Mouse (Mus musculus): ENCODE data around the gene Tet3. TPM values are rescaled to one million over a fixed set of nuclear protein-coding genes. Genes with fewer than 3 reads are reported as not detected.

The Tet3 gene
- polyA plus RNA-seq, 1 experiment, result 46.8 TPM

- TF ChIP-seq CTCF (IDR thresholded peaks at IDR 0.05; ENCODE audit: low read depth, low read length) (no peak), POLR2A (IDR thresholded peaks at IDR 0.05; ENCODE audit: borderline replicate concordance, low read depth, low read length) (no peak)
- H3K4me3 ChIP-seq (ENCODE audit: insufficient read depth, low read length), result no peak overlapping the region
- H3K27ac ChIP-seq (ENCODE audit: insufficient read depth, low read depth, low read length), result peak overlapping the region; percentile 58
- H3K4me1 ChIP-seq (ENCODE audit: control insufficient read depth, insufficient read depth, low read length), result peaks cover 64% of the 10 kb centered on the region
Observed at GRCm38 (mm10) chr6:83417531-83417930, 41.4 kb downstream of the Tet3 start.

- H3K4me3 ChIP-seq (ENCODE audit: insufficient read depth, low read length), result no peak overlapping the region
- peaks cover 67% of the 10 kb centered on the region for H3K4me1 ChIP-seq (ENCODE audit: control insufficient read depth, insufficient read depth, low read length)
- no peak for TF ChIP-seq POLR2A (IDR thresholded peaks at IDR 0.05; ENCODE audit: borderline replicate concordance, low read depth, low read length)
- TF ChIP-seq CTCF (IDR thresholded peaks at IDR 0.05; ENCODE audit: low read depth, low read length), result no peak
- peak overlapping the region; percentile 58 for H3K27ac ChIP-seq (ENCODE audit: insufficient read depth, low read depth, low read length)
Observed at GRCm38 (mm10) chr6:83417104-83417502, 41.8 kb downstream of the Tet3 start.

- TF ChIP-seq CTCF (IDR thresholded peaks at IDR 0.05; ENCODE audit: low read depth, low read length), result no peak
- no peak for TF ChIP-seq POLR2A (IDR thresholded peaks at IDR 0.05; ENCODE audit: borderline replicate concordance, low read depth, low read length)
- H3K4me1 ChIP-seq (ENCODE audit: control insufficient read depth, insufficient read depth, low read length), result peaks cover 69% of the 10 kb centered on the region
- peak overlapping the region; percentile 38 for H3K27ac ChIP-seq (ENCODE audit: insufficient read depth, low read depth, low read length)
- H3K4me3 ChIP-seq (ENCODE audit: insufficient read depth, low read length), result no peak overlapping the region
Observed at GRCm38 (mm10) chr6:83416261-83417103, 42.4 kb downstream of the Tet3 start.

GRCm38 (mm10) chr6:83415356-83415940 lies 43.4 kb downstream of the Tet3 start:
- Histone ChIP-seq H3K27ac (ENCODE audit: insufficient read depth, low read depth, low read length) (no peak overlapping the region), H3K4me3 (ENCODE audit: insufficient read depth, low read length) (no peak overlapping the region), H3K4me1 (ENCODE audit: control insufficient read depth, insufficient read depth, low read length) (peaks cover 69% of the 10 kb centered on the region)
- no peak for TF ChIP-seq CTCF (IDR thresholded peaks at IDR 0.05; ENCODE audit: low read depth, low read length)
- no peak for TF ChIP-seq POLR2A (IDR thresholded peaks at IDR 0.05; ENCODE audit: borderline replicate concordance, low read depth, low read length)

- Histone ChIP-seq H3K4me1 (ENCODE audit: control insufficient read depth, insufficient read depth, low read length) (peaks cover 69% of the 10 kb centered on the region), H3K27ac (ENCODE audit: insufficient read depth, low read depth, low read length) (no peak overlapping the region)
- no peak for TF ChIP-seq POLR2A (IDR thresholded peaks at IDR 0.05; ENCODE audit: borderline replicate concordance, low read depth, low read length)
- TF ChIP-seq CTCF (IDR thresholded peaks at IDR 0.05; ENCODE audit: low read depth, low read length), result no peak
Observed at GRCm38 (mm10) chr6:83414601-83415355, 44.1 kb downstream of the Tet3 start.

GRCm38 (mm10) chr6:83413686-83414085 lies 45.2 kb downstream of the Tet3 start:
- no peak for TF ChIP-seq POLR2A (IDR thresholded peaks at IDR 0.05; ENCODE audit: borderline replicate concordance, low read depth, low read length)
- no peak for TF ChIP-seq CTCF (IDR thresholded peaks at IDR 0.05; ENCODE audit: low read depth, low read length)
- Histone ChIP-seq H3K4me1 (ENCODE audit: control insufficient read depth, insufficient read depth, low read length) (peaks cover 61% of the 10 kb centered on the region), H3K4me3 (ENCODE audit: insufficient read depth, low read length) (no peak overlapping the region), H3K27ac (ENCODE audit: insufficient read depth, low read depth, low read length) (no peak overlapping the region)

More at GRCm38 (mm10) chr6:83414601-83415355, 44.1 kb downstream of the Tet3 start:
- H3K4me3 ChIP-seq (ENCODE audit: insufficient read depth, low read length), result no peak overlapping the region

GRCm38 (mm10) chr6:83412854-83413401 lies 46.0 kb downstream of the Tet3 start:
- TF ChIP-seq POLR2A (IDR thresholded peaks at IDR 0.05; ENCODE audit: borderline replicate concordance, low read depth, low read length), result no peak
- no peak for TF ChIP-seq CTCF (IDR thresholded peaks at IDR 0.05; ENCODE audit: low read depth, low read length)
- Histone ChIP-seq H3K4me3 (ENCODE audit: insufficient read depth, low read length) (no peak overlapping the region), H3K4me1 (ENCODE audit: control insufficient read depth, insufficient read depth, low read length) (peaks cover 55% of the 10 kb centered on the region), H3K27ac (ENCODE audit: insufficient read depth, low read depth, low read length) (peak overlapping the region; percentile 15)

GRCm38 (mm10) chr6:83412362-83412853 lies 46.5 kb downstream of the Tet3 start:
- TF ChIP-seq POLR2A (IDR thresholded peaks at IDR 0.05; ENCODE audit: borderline replicate concordance, low read depth, low read length) (no peak), CTCF (IDR thresholded peaks at IDR 0.05; ENCODE audit: low read depth, low read length) (no peak)
- Histone ChIP-seq H3K4me1 (ENCODE audit: control insufficient read depth, insufficient read depth, low read length) (peaks cover 49% of the 10 kb centered on the region), H3K27ac (ENCODE audit: insufficient read depth, low read depth, low read length) (no peak overlapping the region), H3K4me3 (ENCODE audit: insufficient read depth, low read length) (no peak overlapping the region)

- peaks cover 44% of the 10 kb centered on the region for H3K4me1 ChIP-seq (ENCODE audit: control insufficient read depth, insufficient read depth, low read length)
- no peak overlapping the region for H3K27ac ChIP-seq (ENCODE audit: insufficient read depth, low read depth, low read length)
- no peak for TF ChIP-seq CTCF (IDR thresholded peaks at IDR 0.05; ENCODE audit: low read depth, low read length)
- TF ChIP-seq POLR2A (IDR thresholded peaks at IDR 0.05; ENCODE audit: borderline replicate concordance, low read depth, low read length), result no peak
- no peak overlapping the region for H3K4me3 ChIP-seq (ENCODE audit: insufficient read depth, low read length)
Observed at GRCm38 (mm10) chr6:83411635-83412361, 47.1 kb downstream of the Tet3 start.
